Mouse (Mus musculus) large intestine, adult 2 months (tissue): ENCODE measurements around the gene Irf2. TPM values are rescaled to one million over a fixed set of nuclear protein-coding genes. Genes with fewer than 3 reads are reported as not detected.

Experiments
- DNase-seq: peaks from one replicate; pipeline ENCODE4 v3.0.0-alpha.2; 2012; ENCODE audit warnings: low read depth, low spot score
- WGBS: fragments of 180-500 bp; shearing (Covaris S2); methylation state at CpG from one replicate; pipeline ENCODE4 v1.1.7; 2018; 5-methylcytosine and 5-hydroxymethylcytosine counted together
- polyA plus RNA-seq: library from polyadenylated mRNA; depleted of rRNA; stranded (reverse); fragments of >200 nt; gene quantifications from 2 replicates; pipeline ENCODE4 v1.2.3, GENCODE M21; 2012

Gene Irf2
- polyA plus RNA-seq, 1 experiment, result 13.2 TPM

DNA sequence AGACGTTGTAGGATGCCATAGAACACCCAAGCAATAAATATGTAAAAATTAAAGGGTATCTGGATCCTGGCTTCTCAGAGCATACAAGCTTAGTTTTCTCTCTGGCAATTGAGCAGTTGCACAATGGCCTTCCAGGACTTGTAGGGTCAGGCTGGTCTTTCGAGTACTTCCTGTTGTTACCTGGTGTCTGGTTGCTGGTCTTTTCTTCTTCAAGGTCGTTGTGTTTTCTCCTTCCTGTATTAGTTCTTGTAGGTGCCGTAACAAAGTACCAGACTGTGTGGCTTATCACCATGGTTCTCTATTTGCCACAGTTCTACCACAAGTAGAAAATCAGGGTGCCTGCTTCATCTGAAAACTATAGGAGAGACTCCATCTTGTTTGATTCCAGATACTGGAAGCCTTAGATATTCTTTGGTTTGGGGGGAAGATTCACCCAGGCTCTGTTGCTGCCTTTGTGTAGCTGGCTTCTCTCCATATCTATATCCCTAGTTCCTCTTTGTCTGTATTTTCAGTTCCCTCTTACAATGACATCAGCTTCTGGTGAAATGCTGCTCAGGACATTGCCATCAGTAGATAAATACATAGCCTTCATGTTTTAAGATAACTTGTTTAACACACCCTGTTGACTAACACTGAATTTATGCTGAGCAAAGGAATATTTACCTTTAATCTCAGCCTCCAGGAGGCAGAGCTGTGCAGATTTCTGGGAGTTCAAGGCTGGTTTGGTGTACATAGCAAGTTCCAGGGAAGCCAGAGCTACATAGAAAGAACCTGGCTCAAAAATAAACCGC lies 49.8 kb downstream of the Irf2 start:
- 68% methylated on average over 5 of the region's 5 CpGs for WGBS
- no peak for DNase-seq

DNA sequence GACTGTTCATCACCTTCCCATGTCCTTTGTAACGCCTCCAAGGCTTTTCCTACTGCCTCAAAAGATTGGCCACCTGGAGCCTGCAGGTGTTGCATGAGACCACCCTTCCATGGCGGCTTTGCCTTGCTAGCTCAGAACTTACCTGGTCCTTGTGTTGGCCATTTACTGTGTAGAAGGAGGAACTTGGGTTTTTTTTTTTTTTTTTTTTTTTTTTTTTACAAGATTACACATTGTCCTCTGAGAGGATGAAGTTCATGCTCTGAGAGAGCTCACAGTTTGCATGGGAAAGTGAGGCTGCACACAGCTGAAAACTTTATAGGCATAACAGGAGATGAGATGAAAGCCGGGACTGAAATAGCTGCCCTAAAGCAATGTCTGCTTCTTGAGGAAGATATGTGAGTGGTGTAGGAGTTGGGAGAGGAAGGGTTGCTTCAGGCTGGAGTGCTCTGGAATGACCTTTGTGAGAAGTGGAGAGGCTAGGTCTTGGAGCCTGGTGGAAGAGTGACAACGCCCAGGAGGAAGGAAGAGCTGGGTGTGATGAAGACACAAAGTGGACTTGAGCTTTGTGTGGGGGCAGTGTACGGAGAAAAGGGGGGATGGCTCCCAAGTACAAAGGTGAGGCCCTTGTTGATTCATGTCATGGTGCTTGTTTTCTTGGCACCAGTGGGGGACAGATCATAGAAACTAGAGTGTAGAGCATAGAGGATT lies 52.3 kb downstream of the Irf2 start:
- 46% methylated on average over 5 of the region's 5 CpGs for WGBS
- no peak for DNase-seq

GRCm38 (mm10) chr8:46792653-46793052 lies 53.1 kb downstream of the Irf2 start:
- DNase-seq, result no peak
- WGBS, result 40% methylated on average over 2 of the region's 2 CpGs

DNA sequence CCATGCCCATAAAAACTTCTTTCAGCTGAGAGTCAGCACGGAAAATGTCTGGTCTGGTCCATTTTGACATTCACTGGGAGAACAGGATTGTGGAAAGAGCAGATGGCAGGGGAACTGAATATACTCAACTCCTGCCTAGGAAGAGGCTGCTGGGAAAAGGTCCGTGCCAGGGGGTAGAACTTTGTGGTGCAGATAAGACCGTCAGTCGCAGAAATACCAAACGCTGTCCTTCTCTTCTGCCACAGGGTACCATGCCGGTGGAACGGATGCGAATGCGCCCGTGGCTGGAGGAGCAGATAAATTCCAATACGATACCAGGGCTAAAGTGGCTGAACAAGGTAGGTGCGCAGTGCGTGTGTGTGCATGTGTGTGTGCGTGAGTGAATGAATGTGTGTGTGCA lies 53.7 kb downstream of the Irf2 start:
- 96% methylated on average over 14 of the region's 14 CpGs for WGBS
- no peak for DNase-seq

DNA sequence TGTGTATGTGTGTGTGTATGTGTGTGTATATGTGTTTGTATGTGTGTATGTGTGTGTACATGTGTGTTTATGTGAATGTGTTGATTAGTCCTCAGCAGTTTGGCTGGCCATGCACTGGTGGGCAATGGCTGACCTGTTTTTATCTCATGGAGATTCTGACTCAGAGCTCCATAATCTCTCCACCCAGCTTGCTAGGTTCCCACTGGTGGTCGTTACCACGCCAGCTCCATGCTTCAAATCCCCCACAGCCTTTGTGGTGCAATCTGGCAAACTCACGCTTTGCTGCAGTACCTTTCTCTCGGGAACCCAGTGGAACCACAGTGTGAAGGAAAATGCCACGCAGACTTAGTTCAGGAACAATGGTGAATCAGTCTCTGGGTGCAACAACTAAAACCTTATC lies 54.8 kb downstream of the Irf2 start:
- WGBS, result 91% methylated on average over 5 of the region's 5 CpGs

GRCm38 (mm10) chr8:46799212-46799611 lies 59.7 kb downstream of the Irf2 start:
- no peak for DNase-seq
- 44% methylated on average over 5 of the region's 5 CpGs for WGBS

More for the DNA sequence above, 54.8 kb downstream of the Irf2 start:
- DNase-seq, result no peak

DNA sequence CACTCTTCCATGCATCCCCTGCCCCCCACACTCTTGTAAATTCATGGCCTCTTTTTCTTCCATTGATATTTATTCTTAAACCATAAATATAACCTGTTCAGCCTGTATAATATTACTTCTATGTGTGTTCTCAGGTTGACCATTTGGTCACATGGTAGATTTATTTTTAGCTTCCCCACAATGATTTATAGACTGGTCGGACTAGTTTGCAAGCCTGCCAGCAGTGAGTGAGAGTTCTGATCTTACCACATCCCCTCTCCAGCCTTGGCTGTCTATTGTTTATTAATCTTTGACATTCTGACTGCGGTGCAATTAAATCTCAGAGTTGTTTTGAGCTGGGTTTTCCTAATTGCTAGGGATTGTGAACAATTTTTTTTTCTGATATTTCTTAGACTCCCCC lies 60.2 kb downstream of the Irf2 start:
- WGBS, result 4% methylated on average over 2 of the region's 2 CpGs
- DNase-seq, result peak; percentile 89

DNA sequence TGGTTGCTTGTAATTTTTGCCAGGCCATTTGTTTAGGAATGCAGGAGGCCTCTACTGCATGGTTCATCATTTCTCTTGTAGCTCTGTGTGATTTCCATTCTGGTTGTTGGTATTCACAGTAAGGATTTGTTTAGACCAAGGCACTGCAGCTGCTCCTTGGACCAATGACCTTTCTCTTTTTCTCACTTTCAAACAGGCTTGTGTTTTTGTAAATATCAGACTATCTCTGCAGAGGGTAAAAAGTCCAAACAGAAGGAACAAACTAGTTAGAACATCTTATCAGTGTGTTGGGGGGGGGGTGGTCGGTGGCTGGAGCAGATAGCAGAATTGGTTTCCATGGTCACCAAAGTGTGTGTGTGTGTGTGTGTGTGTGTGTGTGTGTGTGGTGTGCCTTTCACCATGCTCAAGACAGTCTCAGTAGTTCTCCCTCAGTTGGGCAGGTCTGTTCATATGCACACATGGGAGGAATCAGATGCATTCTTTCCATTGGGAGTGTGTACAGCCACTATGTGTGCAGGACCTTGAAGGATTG lies 61.7 kb downstream of the Irf2 start:
- DNase-seq, result no peak

DNA sequence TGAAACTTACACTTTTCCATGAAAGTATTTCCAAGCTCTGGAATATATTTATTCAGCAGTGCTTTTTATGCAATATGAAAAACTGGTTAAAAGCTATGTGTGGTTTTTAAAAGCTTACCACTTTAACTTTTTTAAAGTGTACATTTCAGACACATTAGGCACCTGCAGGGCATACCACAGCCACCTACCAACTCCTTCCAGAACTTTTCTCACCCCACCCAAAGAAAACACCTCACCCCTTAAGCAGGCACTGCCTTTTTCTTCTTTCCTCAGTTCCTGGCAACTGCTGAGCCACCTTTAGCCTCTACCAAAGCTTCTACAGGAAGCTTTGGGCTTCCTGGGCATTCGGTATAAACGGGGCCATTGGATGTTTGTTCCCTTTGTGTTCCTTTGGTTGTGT lies 62.5 kb downstream of the Irf2 start:
- 21% methylated on average over 2 of the region's 2 CpGs for WGBS
- no peak for DNase-seq

More for the DNA sequence above, 61.7 kb downstream of the Irf2 start:
- whole genome bisulfite sequencing, result 15% methylated on average over 1 of the region's 1 CpGs

GRCm38 (mm10) chr8:46804721-46805120 lies 65.2 kb downstream of the Irf2 start:
- no peak for DNase-seq
- WGBS, result 90% methylated on average over 5 of the region's 5 CpGs

DNA sequence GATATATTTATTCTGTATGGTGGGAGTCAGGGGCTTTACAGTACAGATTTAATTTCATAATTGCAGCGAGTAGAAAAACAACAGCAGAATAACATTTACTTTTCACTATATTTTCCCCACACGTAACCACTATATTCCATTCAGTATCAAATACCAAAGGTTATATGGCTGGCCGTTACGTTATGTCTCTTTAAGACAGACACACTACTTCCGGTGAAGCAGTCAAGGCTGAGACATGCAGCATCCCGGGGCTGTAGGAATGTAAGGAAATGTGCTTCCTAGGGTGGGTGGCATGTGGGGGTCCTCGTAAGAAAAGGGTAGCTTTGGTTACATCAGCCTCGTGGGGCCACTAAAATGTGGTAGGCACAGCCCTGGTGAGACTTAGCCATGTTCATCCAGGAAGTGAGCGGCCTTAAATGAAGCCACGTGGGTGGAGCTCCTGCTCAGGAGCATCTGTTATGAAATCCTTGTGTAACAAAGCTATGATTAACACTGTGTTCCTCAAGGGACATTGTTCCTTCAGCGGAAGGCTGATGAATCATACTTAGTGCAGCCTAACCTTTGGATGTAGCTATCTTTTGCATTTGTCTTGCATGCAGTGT lies 71.6 kb downstream of the Irf2 start:
- peak; percentile 56 for DNase-seq

DNA sequence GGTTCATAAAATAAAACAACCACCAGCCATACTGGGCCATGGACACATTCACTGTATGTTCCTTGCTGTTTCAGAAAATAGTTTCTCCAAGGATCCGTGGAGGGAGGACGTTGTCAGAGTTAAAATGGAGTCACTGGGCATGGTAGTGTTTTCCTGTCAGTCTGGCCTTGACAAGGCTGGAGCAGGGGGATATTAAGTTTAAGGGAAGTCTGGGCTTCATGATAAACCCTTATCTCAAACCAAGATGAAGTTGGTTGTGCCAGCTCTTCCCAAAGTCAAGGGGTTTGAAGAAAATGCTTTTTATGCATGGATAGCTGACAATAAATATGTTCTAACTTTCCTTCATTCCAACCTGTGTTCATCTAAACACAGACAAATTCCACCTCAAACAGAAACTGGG lies 72.4 kb downstream of the Irf2 start:
- 91% methylated on average over 2 of the region's 2 CpGs for WGBS
- DNase-seq, result no peak

More for the DNA sequence above, 71.6 kb downstream of the Irf2 start:
- 50% methylated on average over 11 of the region's 11 CpGs for WGBS

- no peak for DNase-seq
- WGBS, result 91% methylated on average over 4 of the region's 4 CpGs
These were observed 73.4 kb downstream of the Irf2 start for GRCm38 (mm10) chr8:46812966-46813365.

DNA sequence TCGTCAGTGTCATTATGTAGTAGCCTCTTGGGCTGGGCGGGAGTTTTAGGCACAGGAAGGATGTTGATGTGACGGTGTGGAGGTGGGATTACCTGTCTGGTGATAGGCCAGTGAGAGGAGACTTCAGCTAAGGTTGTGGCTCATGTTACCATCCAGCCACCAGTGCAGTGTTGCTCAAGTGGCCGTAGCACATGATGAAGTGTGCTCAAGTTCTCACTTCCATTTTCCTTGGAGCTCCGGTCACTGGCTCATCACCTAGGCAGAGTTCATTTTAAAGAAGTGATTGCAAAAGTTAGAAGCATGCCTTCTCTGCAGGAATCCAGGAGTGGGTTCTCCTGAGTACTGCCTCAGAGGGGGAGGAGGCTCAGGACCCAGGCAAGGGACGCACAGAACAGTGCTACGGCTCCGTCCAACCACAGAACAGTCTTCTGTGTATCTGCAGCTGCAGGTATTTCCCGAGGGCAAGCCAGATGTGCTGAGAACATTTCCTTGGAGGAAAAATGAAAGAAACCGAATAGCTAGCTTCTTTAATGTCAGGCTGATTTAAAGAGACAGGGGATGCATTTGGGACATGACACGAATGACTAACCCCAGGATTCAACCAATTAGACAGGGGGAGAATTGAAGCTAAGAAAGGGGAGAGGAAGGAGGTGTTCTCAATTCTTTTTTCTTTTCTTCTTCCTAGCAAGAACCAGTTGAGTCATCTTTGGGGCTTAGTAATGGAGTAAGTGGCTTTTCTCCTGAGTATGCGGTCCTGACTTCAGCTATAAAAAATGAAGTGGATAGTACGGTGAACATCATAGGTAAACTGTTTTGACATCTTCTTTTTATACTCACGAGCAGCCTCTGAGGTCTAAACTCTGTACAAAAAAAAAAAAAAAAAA lies 78.8 kb downstream of the Irf2 start:
- 79% methylated on average over 14 of the region's 14 CpGs for WGBS
- DNase-seq, result no peak

- DNase-seq, result no peak
- WGBS, result 78% methylated on average over 2 of the region's 2 CpGs
These were observed 79.4 kb downstream of the Irf2 start for GRCm38 (mm10) chr8:46818990-46819288.

GRCm38 (mm10) chr8:46828734-46829413 lies 89.3 kb downstream of the Irf2 start:
- no peak for DNase-seq
- WGBS, result 40% methylated on average over 7 of the region's 7 CpGs

- WGBS, result 34% methylated on average over 6 of the region's 6 CpGs
- DNase-seq, result no peak
These were observed 90.0 kb downstream of the Irf2 start for GRCm38 (mm10) chr8:46829414-46830111.

DNA sequence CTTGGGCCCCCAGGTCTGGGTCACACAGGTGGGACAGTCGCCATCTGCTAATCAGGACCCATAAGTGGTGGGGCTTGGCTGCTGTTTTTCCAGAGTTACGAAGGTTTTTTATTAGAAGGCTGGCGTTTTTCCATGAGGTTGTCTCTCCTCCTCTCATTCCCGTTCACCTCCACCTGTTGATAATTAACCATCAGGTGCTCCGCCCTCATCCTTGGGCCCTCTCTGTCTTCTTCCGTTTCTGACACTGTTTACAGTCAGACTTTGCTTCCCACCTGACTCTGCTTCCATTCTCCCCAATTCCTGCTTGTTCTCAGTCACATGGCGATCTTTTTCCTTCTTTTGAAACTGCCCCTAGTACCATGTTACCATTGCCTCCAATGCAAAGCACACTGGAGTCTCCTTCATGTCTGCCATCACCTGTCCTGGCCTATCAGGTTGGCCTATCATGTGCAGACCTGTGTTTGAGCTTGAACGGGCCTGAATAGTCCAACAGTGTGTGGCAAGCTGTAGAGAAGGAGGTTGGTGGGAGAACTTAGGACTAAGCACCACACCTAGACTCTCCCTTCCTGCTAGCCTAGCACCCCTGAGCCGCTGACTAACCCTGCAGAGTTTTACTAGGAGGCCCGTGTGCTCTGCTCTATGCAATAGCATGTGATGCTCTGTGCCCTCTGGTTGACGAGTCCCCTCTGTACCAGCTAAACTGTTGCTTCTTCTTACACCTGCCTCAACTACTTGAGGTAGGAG lies 90.8 kb downstream of the Irf2 start:
- no peak for DNase-seq
- WGBS, result 36% methylated on average over 11 of the region's 11 CpGs
